Mouse (Mus musculus) limb, embryonic 15.5 days (tissue): ENCODE results near the gene Trp63. TPM values are rescaled to one million over a fixed set of nuclear protein-coding genes. Genes with fewer than 3 reads are reported as not detected.

Experiments used
- ATAC-seq: fragments of 200-750 bp; cut with Nextera tagmentation; 2 replicates; pipeline ENCODE4 v1.8.0; 2017; ENCODE audit warnings: low read depth, moderate TSS enrichment; ENCODE audit not compliant: insufficient number of reproducible peaks, low FRiP score, low TSS enrichment
- H3K27ac ChIP-seq: fragments of 300-500 bp; sonication (generic); 2 replicates; pipeline ENCODE4 v1.5.1; 2015; ENCODE audit warnings: moderate library complexity, mild to moderate bottlenecking, inconsistent platforms
- H3K27me3 ChIP-seq: fragments of 300-500 bp; sonication (generic); 2 replicates; pipeline ENCODE4 v1.6.1; 2015; ENCODE audit warnings: inconsistent platforms
- H3K36me3 ChIP-seq: fragments of 300-500 bp; sonication (generic); 2 replicates; pipeline ENCODE4 v1.6.1; 2015; ENCODE audit warnings: inconsistent platforms
- H3K4me1 ChIP-seq: fragments of 300-500 bp; sonication (generic); 2 replicates; pipeline ENCODE4 v1.6.1; 2015; ENCODE audit warnings: inconsistent platforms
- H3K4me2 ChIP-seq: fragments of 300-500 bp; sonication (generic); 2 replicates; pipeline ENCODE4 v1.6.1; 2015; ENCODE audit warnings: mild to moderate bottlenecking, inconsistent platforms
- H3K4me3 ChIP-seq: fragments of 300-500 bp; sonication (generic); 2 replicates; pipeline ENCODE4 v1.5.1; 2015; ENCODE audit warnings: mild to moderate bottlenecking, inconsistent platforms
- H3K9ac ChIP-seq: fragments of 300-500 bp; sonication (generic); 2 replicates; pipeline ENCODE4 v1.6.1; 2015; ENCODE audit warnings: inconsistent platforms
- H3K9me3 ChIP-seq: fragments of 300-500 bp; sonication (generic); 2 replicates; pipeline ENCODE4 v1.6.1; 2016; ENCODE audit warnings: inconsistent platforms
- WGBS: fragments of 180-500 bp; shearing (Covaris S2); methylation state at CpG from one replicate; pipeline ENCODE4 v1.1.7; 2015; 5-methylcytosine and 5-hydroxymethylcytosine counted together
- polyA plus RNA-seq: library from polyadenylated mRNA; unstranded; fragments of >200 nt; fragmentation: Nextera tagmentation; extraction: Ambion mirVana; gene quantifications from 2 replicates; pipeline ENCODE4 v1.2.1, GENCODE M21; 2015

Gene Trp63
- polyA plus RNA-seq, 1 experiment from 2014 or later, result 64.8 TPM

- Histone ChIP-seq H3K9me3 (no peaks in the 10 kb centered on the region), H3K27me3 (no peaks in the 10 kb centered on the region), H3K4me1 (no peaks in the 10 kb centered on the region), H3K4me2 (no peak overlapping the region), H3K4me3 (no peak overlapping the region), H3K27ac (no peak overlapping the region), H3K9ac (no peak overlapping the region), H3K36me3 (no peaks in the 10 kb centered on the region)
- WGBS, result 83% methylated on average over 2 of the region's 2 CpGs
- ATAC-seq, result no peak
Measured at GRCm38 (mm10) chr16:25899657-25900056, 216.1 kb downstream of the Trp63 start.

GRCm38 (mm10) chr16:25900389-25900908, 216.9 kb downstream of the Trp63 start:
- Histone ChIP-seq H3K4me3 (no peak overlapping the region), H3K9ac (no peak overlapping the region), H3K9me3 (no peaks in the 10 kb centered on the region), H3K27me3 (no peaks in the 10 kb centered on the region), H3K4me2 (no peak overlapping the region), H3K4me1 (no peaks in the 10 kb centered on the region), H3K36me3 (no peaks in the 10 kb centered on the region), H3K27ac (no peak overlapping the region)
- WGBS, result 76% methylated on average over 3 of the region's 3 CpGs
- ATAC-seq, result no peak

GRCm38 (mm10) chr16:25912185-25912584, 228.6 kb downstream of the Trp63 start:
- Histone ChIP-seq H3K27ac (no peak overlapping the region), H3K4me1 (no peaks in the 10 kb centered on the region), H3K27me3 (no peaks in the 10 kb centered on the region), H3K36me3 (no peaks in the 10 kb centered on the region), H3K9ac (no peak overlapping the region), H3K9me3 (no peaks in the 10 kb centered on the region), H3K4me3 (no peak overlapping the region), H3K4me2 (no peak overlapping the region)
- no peak for ATAC-seq
- 39% methylated on average over 1 of the region's 1 CpGs for WGBS

- no peaks in the 10 kb centered on the region for H3K9me3 ChIP-seq
- no peak for ATAC-seq
- no peak overlapping the region for H3K4me2 ChIP-seq
- no peaks in the 10 kb centered on the region for H3K4me1 ChIP-seq
- no peak overlapping the region for H3K9ac ChIP-seq
- WGBS, result 75% methylated on average over 2 of the region's 2 CpGs
- no peaks in the 10 kb centered on the region for H3K36me3 ChIP-seq
- no peak overlapping the region for H3K4me3 ChIP-seq
- no peak overlapping the region for H3K27ac ChIP-seq
- H3K27me3 ChIP-seq, result no peaks in the 10 kb centered on the region
Measured at GRCm38 (mm10) chr16:25934181-25934580, 250.6 kb downstream of the Trp63 start.
